Mouse (Mus musculus) right cerebral cortex, adult 2 months (tissue): Measurements from ENCODE around the gene 2210418O10Rik.
"Not testable (repeated sequence)": the region's sequence is repeated elsewhere in the genome, so short reads cannot be mapped to it uniquely, and the experiment has no call there.

Experiments used
- DNase-seq, 2 experiments: peaks; one replicate each; pipeline ENCODE4 v3.0.0; 2021 to 2022; ENCODE audit warnings: low spot score in 2 of 2

The 2210418O10Rik gene

DNA sequence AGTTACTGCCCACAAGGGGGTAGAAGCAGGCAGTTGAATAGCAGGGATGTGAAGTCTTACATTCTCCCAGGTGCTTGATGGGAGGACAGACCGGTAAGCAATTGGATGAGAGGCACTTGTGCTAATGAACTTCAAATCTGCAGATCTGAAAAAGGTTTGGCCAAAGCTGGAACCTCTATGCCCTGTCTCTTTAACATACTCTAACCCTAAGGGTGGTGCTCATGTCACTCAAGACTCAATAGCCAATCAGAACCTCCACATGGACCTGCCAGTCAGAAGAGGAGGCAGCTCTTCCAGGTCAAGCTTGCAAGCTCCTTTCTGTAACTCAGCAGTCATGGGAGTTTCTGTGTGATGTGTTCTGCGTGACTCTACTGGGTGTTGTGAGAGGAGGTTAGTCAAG is at the start of gene 2210418O10Rik:
TSS of gene 2210418O10Rik (plus strand) at position 301 of the 400 bp plus-strand sequence.
- not testable (repeated sequence) for DNase-seq

DNA sequence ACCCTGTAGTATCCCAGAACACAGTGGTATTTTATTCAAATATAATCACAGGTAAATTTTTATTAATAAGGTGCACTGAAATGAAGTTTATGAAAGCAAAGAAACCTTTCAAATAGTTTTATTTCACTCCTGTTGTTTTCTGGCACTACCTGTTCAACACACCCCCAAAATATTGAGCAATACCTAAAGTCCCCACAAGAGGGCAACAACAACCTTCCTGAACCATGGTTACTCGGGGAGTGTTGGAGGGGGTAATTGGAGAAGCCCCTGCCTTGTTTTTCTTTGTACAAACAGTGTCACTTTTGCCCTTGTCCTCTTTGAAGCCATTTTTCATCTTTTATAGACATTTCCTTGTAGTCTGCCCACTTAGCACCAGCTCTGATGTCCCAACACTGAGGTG is 22.1 kb downstream of the 2210418O10Rik start:
- DNase-seq: not testable (repeated sequence)
